Mouse (Mus musculus): ENCODE measurements at regions not wholly inside any gene's neighbourhood (a gene's known extent, or its start where the extent isn't known, plus 50 kb on each side); places are given as distances from the start of the nearest gene placed in this dataset.

GRCm38 (mm10) chr14:49838410-49838809 lies 55.2 kb upstream of the Armh4 start:
- Histone ChIP-seq H3K36me3 (ENCODE audit: insufficient read depth) (no peaks in the 10 kb centered on the region), H3K27me3 (ENCODE audit: insufficient read depth, low read length) (no peaks in the 10 kb centered on the region), H3K27ac (ENCODE audit: low read depth) (no peak overlapping the region), H3K9me3 (ENCODE audit: low read depth, low read length) (no peaks in the 10 kb centered on the region), H3K4me1 (ENCODE audit: insufficient read depth) (no peaks in the 10 kb centered on the region), H3K4me2 (no peak overlapping the region), H3K9ac (no peak overlapping the region), H3K4me3 (ENCODE audit: low read depth, low read length) (no peak overlapping the region)
- TF ChIP-seq CTCF (IDR thresholded peaks at IDR 0.05; ENCODE audit: low read depth), result no peak
- no peak for DNase-seq
- no peak for ATAC-seq (ENCODE audit: insufficient read depth)
- 70% methylated on average over 5 of the region's 5 CpGs for WGBS

DNA sequence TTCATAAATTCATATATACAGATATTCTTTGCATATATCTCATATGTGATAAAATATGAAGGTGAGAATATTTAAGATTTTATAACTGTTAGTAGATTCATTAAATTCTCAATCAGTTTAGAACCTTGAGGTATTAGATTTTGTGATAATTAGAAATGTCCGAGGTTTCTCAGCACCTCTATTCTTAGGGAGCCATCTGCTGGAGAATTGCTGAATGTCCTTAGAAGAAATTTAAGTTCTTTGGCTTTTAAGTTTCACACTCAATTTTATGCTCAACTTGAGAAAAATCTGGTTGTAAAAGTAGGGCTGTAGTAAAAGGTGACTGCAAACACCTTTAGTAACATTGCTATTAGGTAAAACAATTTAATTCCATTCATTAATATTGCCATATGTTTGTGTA lies 51.5 kb upstream of the Armh4 start:
- no peak overlapping the region for H3K4me2 ChIP-seq
- no peaks in the 10 kb centered on the region for H3K4me1 ChIP-seq (ENCODE audit: insufficient read depth)
- ATAC-seq (ENCODE audit: insufficient read depth), result no peak
- no peak overlapping the region for H3K27ac ChIP-seq (ENCODE audit: low read depth)
- no peak overlapping the region for H3K9ac ChIP-seq
- WGBS, result 23% methylated on average over 1 of the region's 1 CpGs
- DNase-seq, result peak; percentile 28
- H3K36me3 ChIP-seq (ENCODE audit: insufficient read depth), result no peaks in the 10 kb centered on the region
- H3K27me3 ChIP-seq (ENCODE audit: insufficient read depth, low read length), result no peaks in the 10 kb centered on the region
- H3K4me3 ChIP-seq (ENCODE audit: low read depth, low read length), result no peak overlapping the region
- TF ChIP-seq CTCF (IDR thresholded peaks at IDR 0.05; ENCODE audit: low read depth), result peak; percentile 21; the same call in 1 of the 2 replicates
- H3K9me3 ChIP-seq (ENCODE audit: low read depth, low read length), result no peaks in the 10 kb centered on the region
